In the genomic region with DNA sequence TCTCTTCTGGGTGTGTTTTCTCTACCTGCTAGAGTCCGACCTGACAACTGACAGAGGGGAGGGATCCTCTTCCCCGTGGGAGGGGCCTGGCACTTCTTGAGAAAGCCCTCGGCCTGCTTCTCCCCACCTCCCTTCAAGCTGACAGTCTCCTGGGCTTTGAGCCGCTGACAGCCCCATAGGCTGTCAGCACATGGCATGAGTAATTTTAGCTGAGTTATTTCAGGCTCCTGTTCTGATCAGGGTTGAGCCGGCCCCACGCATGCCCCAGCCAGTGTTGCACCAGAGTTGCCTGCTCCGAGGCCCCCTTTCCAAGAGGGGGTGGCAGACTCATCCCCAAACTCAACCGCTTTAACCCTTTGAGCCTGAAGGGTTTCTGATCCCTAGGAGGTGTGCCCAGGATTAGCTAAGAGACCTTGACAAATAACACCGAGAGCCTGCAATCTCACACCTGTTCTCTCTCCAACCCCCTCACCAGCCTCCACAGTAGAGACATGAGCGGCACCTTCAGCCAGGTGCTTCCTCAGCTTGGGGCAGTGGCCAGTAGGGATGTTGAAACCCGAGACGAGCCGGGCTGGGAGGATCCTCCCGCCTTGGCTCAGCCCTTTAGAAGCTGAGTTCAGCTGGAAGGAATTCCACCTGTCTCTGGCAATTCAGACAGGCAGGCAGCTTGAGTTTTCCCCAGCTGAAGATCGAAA, we compare ENCODE assay signal across 9 mouse cellular contexts. TPM values are rescaled to one million over a fixed set of nuclear protein-coding genes. Genes with fewer than 3 reads are reported as not detected.
A peak's percentile ranks its signal among the peaks of the same experiment; 100 is the strongest.
DNase-seq lines count a peak whose midpoint lies in the region; ATAC-seq lines count a peak whose summit lies in the region.
"Had no signal": no experiment of that assay in that cellular context is flagged by ENCODE, and none has a peak within 500 bp of the region (broad histone marks: within the 10 kb centered on the region; RNA-seq: fewer than 3 reads in every experiment).

No protein-coding gene starts in this region.

- 6% methylated on average over 15 of the region's 15 CpGs for WGBS in kidney, embryonic 14.5 days

- ATAC-seq in kidney, embryonic 14.5 days (ENCODE audit: low FRiP score, low TSS enrichment): no peak
- no peak for ATAC-seq in erythroblast, adult 5-6 weeks (replicated peaks; ENCODE audit: low FRiP score, poor library complexity, severe bottlenecking)
- no peak for ATAC-seq in megakaryocyte, adult 5-6 weeks (ENCODE audit: poor library complexity, severe bottlenecking)

- H3K4me3 ChIP-seq in kidney, embryonic 14.5 days (ENCODE audit: low read length): no peak overlapping the region
- H3K4me3 ChIP-seq: liver, embryonic 13.5 days had no signal

- no peak overlapping the region for H3K9ac ChIP-seq in kidney, embryonic 14.5 days (ENCODE audit: low read depth, low read length)
- H3K9ac ChIP-seq: liver, embryonic 13.5 days had no signal

- peaks cover 46% of the 10 kb centered on the region for H3K4me1 ChIP-seq in kidney, embryonic 14.5 days (ENCODE audit: control insufficient read depth, insufficient read depth, low read length)

- 0 out of 2 replicates have a peak overlapping the region, but pooled peaks have one; percentile 6 for H3K27ac ChIP-seq in kidney, embryonic 14.5 days (ENCODE audit: low read depth, low read length)
- H3K27ac ChIP-seq: liver, embryonic 13.5 days had no signal

- DNase-seq in layer of hippocampus, adult 9-11 months: peak; percentile 89
- DNase-seq in layer of hippocampus, adult 8-10 months (ENCODE audit: low spot score in 2 of 2): no peak
- DNase-seq in cerebellum, adult 18-20 months: peak; percentile 61 to 66
- DNase-seq in gastrocnemius, postnatal 14 days: peak; percentile 69
- peak; percentile 73 to 77 for DNase-seq in right cerebral cortex, postnatal 36 days (ENCODE audit: low spot score in 2 of 2)
- DNase-seq: liver, embryonic 13.5 days had no signal

- H3K9me3 ChIP-seq in kidney, embryonic 14.5 days (ENCODE audit: control insufficient read depth, low read length): no peaks in the 10 kb centered on the region
- H3K9me3 ChIP-seq: liver, embryonic 13.5 days had no signal

- H3K4me2 ChIP-seq in kidney, embryonic 14.5 days (replicated peaks; ENCODE audit: low read depth, low read length): no peak overlapping the region
- H3K4me2 ChIP-seq: liver, embryonic 13.5 days had no signal

- 0 out of 2 replicates have a peak, but pooled peaks cover 6% of the 10 kb centered on the region for H3K27me3 ChIP-seq in kidney, embryonic 14.5 days (ENCODE audit: control insufficient read depth, insufficient read depth, low read length)

- intact Hi-C loops in gastrocnemius, postnatal 14 days (cut with DNase I; ENCODE audit: low total_unique reads): no loop called here

- peaks cover 14% of the 10 kb centered on the region; the same call in 1 of the 2 replicates for H3K36me3 ChIP-seq in kidney, embryonic 14.5 days (ENCODE audit: control insufficient read depth, insufficient read depth, low read length)

RNA-seq across cellular contexts. Expression of gene Mfrp, which starts 13.6 kb away (rescaled TPM):
- 1 to 10 TPM in 2 of 4 experiments, under 1 TPM in 2; 0.33 to 1.4 (median 0.95) TPM for total RNA-seq in layer of hippocampus, adult 8-10 months (2022)
- under 1 TPM in 1 of 2 experiments, not detected in 1; 0.06 TPM for total RNA-seq in gastrocnemius, postnatal 14 days (2021)
- 0.14 TPM in 1 of 2 replicates, not detected in the other for polyA plus RNA-seq in kidney, embryonic 14.5 days (2014; fragmentation: Nextera tagmentation; extraction: Ambion mirVana)
- total RNA-seq in erythroblast, adult 5-6 weeks (2015; ENCODE audit: low replicate concordance): not detected in 2 replicates
- not detected in 2 replicates for total RNA-seq in erythroblast, adult 5-6 weeks (2017; ENCODE audit: low replicate concordance)
- not detected in 2 replicates for total RNA-seq in megakaryocyte, adult 5-6 weeks (2015)
- 0.24 TPM in 1 of 2 replicates, not detected in the other for total RNA-seq in megakaryocyte, adult 5-6 weeks (2017)
- polyA plus RNA-seq: liver, embryonic 13.5 days had no signal

RNA-seq across cellular contexts. Expression of gene C1qtnf5, which starts 19.1 kb away (rescaled TPM):
- total RNA-seq in layer of hippocampus, adult 8-10 months (2022): 10 to 100 TPM; 14.6 to 23.4 (median 18.8) TPM
- 10 to 100 TPM; 22.9 to 25.7 TPM for total RNA-seq in gastrocnemius, postnatal 14 days (2021)
- polyA plus RNA-seq in kidney, embryonic 14.5 days (2014; fragmentation: Nextera tagmentation; extraction: Ambion mirVana): 4.6 and 5.4 TPM in 2 replicates
- 2.1 TPM in 1 of 2 replicates, not detected in the other for total RNA-seq in erythroblast, adult 5-6 weeks (2015; ENCODE audit: low replicate concordance)
- total RNA-seq in erythroblast, adult 5-6 weeks (2017; ENCODE audit: low replicate concordance): not detected in 2 replicates
- 0.27 TPM in 1 of 2 replicates, not detected in the other for total RNA-seq in megakaryocyte, adult 5-6 weeks (2015)
- total RNA-seq in megakaryocyte, adult 5-6 weeks (2017): 0.40 TPM in 1 of 2 replicates, not detected in the other

RNA-seq across cellular contexts. Expression of gene Usp2, which starts 21.1 kb away (rescaled TPM):
- total RNA-seq in layer of hippocampus, adult 8-10 months (2022): 100 to 1,000 TPM in 1 of 4 experiments, 10 to 100 TPM in 3; 82.1 to 101 (median 90.9) TPM
- 100 to 1,000 TPM; 142 to 224 TPM for total RNA-seq in gastrocnemius, postnatal 14 days (2021)
- polyA plus RNA-seq in kidney, embryonic 14.5 days (2014; fragmentation: Nextera tagmentation; extraction: Ambion mirVana): 25.8 and 29.4 TPM in 2 replicates
- total RNA-seq in erythroblast, adult 5-6 weeks (2015; ENCODE audit: low replicate concordance): 1.0 and 1.3 TPM in 2 replicates
- total RNA-seq in erythroblast, adult 5-6 weeks (2017; ENCODE audit: low replicate concordance): 0.28 and 5.7 TPM in 2 replicates
- total RNA-seq in megakaryocyte, adult 5-6 weeks (2015): 1.3 and 4.5 TPM in 2 replicates
- 1.1 and 1.3 TPM in 2 replicates for total RNA-seq in megakaryocyte, adult 5-6 weeks (2017)

RNA-seq across cellular contexts. Expression of gene Gm49380, which starts 25.4 kb away (rescaled TPM):
- 1 to 10 TPM in 1 of 4 experiments, under 1 TPM in 3; 0.43 to 1.1 (median 0.58) TPM for total RNA-seq in layer of hippocampus, adult 8-10 months (2022)
- 1 to 10 TPM in 1 of 2 experiments, under 1 TPM in 1; 0.23 to 1.2 TPM for total RNA-seq in gastrocnemius, postnatal 14 days (2021)
- 0.09 and 0.14 TPM in 2 replicates for polyA plus RNA-seq in kidney, embryonic 14.5 days (2014; fragmentation: Nextera tagmentation; extraction: Ambion mirVana)
- not detected in 2 replicates for total RNA-seq in erythroblast, adult 5-6 weeks (2015; ENCODE audit: low replicate concordance)
- total RNA-seq in erythroblast, adult 5-6 weeks (2017; ENCODE audit: low replicate concordance): not detected in 2 replicates
- not detected in 2 replicates for total RNA-seq in megakaryocyte, adult 5-6 weeks (2015)
- total RNA-seq in megakaryocyte, adult 5-6 weeks (2017): not detected in 2 replicates
- polyA plus RNA-seq: liver, embryonic 13.5 days had no signal

RNA-seq across cellular contexts. Expression of gene Rnf26, which starts 25.4 kb away (rescaled TPM):
- 10 to 100 TPM; 27.2 to 31.7 (median 28.4) TPM for total RNA-seq in layer of hippocampus, adult 8-10 months (2022)
- 1 to 10 TPM; 6.4 to 8.4 TPM for total RNA-seq in gastrocnemius, postnatal 14 days (2021)
- 51.1 and 78.4 TPM in 2 replicates for polyA plus RNA-seq in kidney, embryonic 14.5 days (2014; fragmentation: Nextera tagmentation; extraction: Ambion mirVana)
- 11.1 and 23.6 TPM in 2 replicates for total RNA-seq in erythroblast, adult 5-6 weeks (2015; ENCODE audit: low replicate concordance)
- 13.5 and 15.6 TPM in 2 replicates for total RNA-seq in erythroblast, adult 5-6 weeks (2017; ENCODE audit: low replicate concordance)
- total RNA-seq in megakaryocyte, adult 5-6 weeks (2015): 35.9 and 36.7 TPM in 2 replicates
- 16.3 and 20.9 TPM in 2 replicates for total RNA-seq in megakaryocyte, adult 5-6 weeks (2017)

Comparison
In these comparisons a context has a peak if more than half of its experiments do, and no peak if none do; other contexts are left out.
1. DNase-seq: peak in layer of hippocampus, adult 9-11 months (single experiment), cerebellum, adult 18-20 months (2 of 2), gastrocnemius, postnatal 14 days (single experiment) and right cerebral cortex, postnatal 36 days (2 of 2); none in layer of hippocampus, adult 8-10 months (0 of 2).
2. RNA of gene C1qtnf5, which starts 19.1 kb away (total RNA-seq): 22.9 to 25.7 TPM in gastrocnemius, postnatal 14 days and 14.6 to 23.4 TPM in layer of hippocampus, adult 8-10 months; 0.27 to 0.40 TPM in megakaryocyte, adult 5-6 weeks and 2.1 TPM in erythroblast, adult 5-6 weeks; every median in the first group is over 4 times any median in the second.
3. RNA of gene Usp2, which starts 21.1 kb away (total RNA-seq): 142 to 224 TPM in gastrocnemius, postnatal 14 days and 82.1 to 101 TPM in layer of hippocampus, adult 8-10 months; 0.28 to 5.7 TPM in erythroblast, adult 5-6 weeks and 1.1 to 4.5 TPM in megakaryocyte, adult 5-6 weeks; every median in the first group is over 10 times any median in the second.